Mouse (Mus musculus) embryonic facial prominence, embryonic 10.5 days (tissue): ENCODE results near the gene Amy1. TPM values are rescaled to one million over a fixed set of nuclear protein-coding genes. Genes with fewer than 3 reads are reported as not detected.
"Not testable (repeated sequence)": the region's sequence is repeated elsewhere in the genome, so short reads cannot be mapped to it uniquely, and the experiment has no call there.

Experiments
- DNase-seq: peaks from one replicate; pipeline ENCODE4 v3.0.0-alpha.2; 2017; ENCODE audit warnings: low spot score
- H3K27ac ChIP-seq: fragments of 300-500 bp; sonication (generic); replicated peaks from 2 replicates; pipeline ENCODE4 v1.5.1; 2016; ENCODE audit warnings: mild to moderate bottlenecking
- H3K27me3 ChIP-seq: fragments of 300-500 bp; sonication (generic); replicated peaks from 2 replicates; pipeline ENCODE4 v1.6.1; 2016; ENCODE audit warnings: low read depth, mild to moderate bottlenecking; ENCODE audit not compliant: poor library complexity, severe bottlenecking
- H3K36me3 ChIP-seq: fragments of 300-500 bp; sonication (generic); replicated peaks from 2 replicates; pipeline ENCODE4 v1.6.1; 2016; ENCODE audit warnings: mild to moderate bottlenecking, moderate library complexity
- H3K4me1 ChIP-seq: fragments of 300-500 bp; sonication (generic); 2 replicates; pipeline ENCODE4 v1.6.1; 2016
- H3K4me3 ChIP-seq: fragments of 300-500 bp; sonication (generic); 2 replicates; pipeline ENCODE4 v1.5.1; 2016; ENCODE audit warnings: mild to moderate bottlenecking, moderate library complexity
- H3K9me3 ChIP-seq: fragments of 300-500 bp; sonication (generic); 2 replicates; pipeline ENCODE4 v1.6.1; 2016; ENCODE audit warnings: mild to moderate bottlenecking
- WGBS: fragments of 180-500 bp; shearing (Covaris S2); methylation state at CpG from one replicate; pipeline ENCODE4 v1.1.7; 2016; 5-methylcytosine and 5-hydroxymethylcytosine counted together
- polyA plus RNA-seq: library from polyadenylated mRNA; unstranded; fragments of >200 nt; fragmentation: Nextera tagmentation; extraction: Ambion mirVana; gene quantifications from 2 replicates; pipeline ENCODE4 v1.2.1, GENCODE M21; 2016

Amy1 gene
- 0.27 and 0.48 TPM in 2 replicates for polyA plus RNA-seq

DNA sequence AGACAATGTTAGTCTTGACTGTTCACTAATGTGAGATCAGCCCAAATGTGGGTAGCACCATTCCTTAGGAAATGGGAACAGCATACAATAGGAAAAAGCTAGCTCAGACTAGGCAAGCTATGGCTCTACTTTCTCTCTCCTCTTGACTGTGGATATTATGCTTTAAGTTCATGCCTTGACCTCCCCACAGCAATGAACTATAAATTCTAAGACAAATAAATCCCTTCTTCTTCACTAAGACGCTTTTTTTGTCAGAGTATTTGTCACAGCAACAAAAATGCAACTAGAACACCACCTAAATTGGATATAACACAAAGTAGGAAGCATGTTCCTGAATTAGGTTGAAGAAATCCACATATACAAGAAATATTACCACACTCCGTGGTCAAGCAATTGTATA is at the start of gene Amy1:
Amy1 (minus strand) TSS at position 101 of the 400 bp plus-strand sequence.
- no peak for DNase-seq
- peaks cover 76% of the 10 kb centered on the region for H3K36me3 ChIP-seq
- H3K27me3 ChIP-seq = no peaks in the 10 kb centered on the region

DNA sequence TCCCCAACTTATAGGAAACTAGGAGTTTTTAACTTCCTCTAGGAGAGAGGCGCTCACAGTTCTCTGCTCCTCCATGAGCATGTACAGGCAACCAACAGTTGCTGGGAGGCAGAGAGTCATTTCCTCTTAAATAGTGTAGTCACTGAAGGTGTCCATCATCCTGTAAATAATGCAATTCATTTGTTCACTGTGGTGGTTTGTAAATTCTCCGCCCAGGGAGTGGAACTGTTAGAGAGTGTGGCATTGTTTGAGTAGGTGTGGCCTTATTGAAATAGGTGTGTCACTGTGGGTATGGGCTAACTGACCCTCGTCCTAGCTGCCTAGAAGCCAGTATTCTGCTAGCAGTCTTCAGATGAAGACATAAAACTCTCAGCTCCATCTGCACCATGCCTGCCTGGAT is 47.8 kb upstream of the Amy1 start:
- no peak for DNase-seq
- WGBS = 82% methylated on average over 3 of the region's 3 CpGs
- H3K9me3 ChIP-seq = no peaks in the 10 kb centered on the region
- no peak overlapping the region for H3K27ac ChIP-seq
- H3K4me3 ChIP-seq = no peak overlapping the region
- no peaks in the 10 kb centered on the region for H3K4me1 ChIP-seq
- H3K36me3 ChIP-seq = no peaks in the 10 kb centered on the region
- H3K27me3 ChIP-seq = no peaks in the 10 kb centered on the region

More for the DNA sequence above, at the start of gene Amy1:
- no peaks in the 10 kb centered on the region for H3K4me1 ChIP-seq
- no peak within 1 kb of the TSS for H3K4me3 ChIP-seq
- H3K27ac ChIP-seq = no peak within 1 kb of the TSS
- WGBS = 86% methylated on average over 2 of the region's 2 CpGs
- no peaks in the 10 kb centered on the region for H3K9me3 ChIP-seq

DNA sequence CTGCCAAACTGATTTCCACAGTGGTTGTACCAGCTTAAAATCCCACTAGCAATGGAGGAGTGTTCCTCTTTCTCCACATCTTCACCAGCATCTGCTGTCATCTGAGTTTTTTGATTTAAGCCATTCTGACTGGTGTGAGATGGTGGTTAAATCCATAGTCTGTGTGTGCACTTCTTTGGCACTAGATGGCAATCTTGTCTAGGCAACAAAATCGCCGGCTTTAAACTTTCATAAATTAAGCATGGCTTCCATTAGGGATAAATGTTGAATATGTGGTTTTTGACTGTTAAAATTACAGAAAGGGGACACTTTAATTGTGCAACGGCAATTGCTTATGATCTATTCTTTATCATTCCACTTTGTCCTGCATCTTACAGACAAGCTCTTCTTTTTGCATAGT is 44.9 kb upstream of the Amy1 start:
- H3K9me3 ChIP-seq, DNase-seq, H3K4me1 ChIP-seq, H3K36me3 ChIP-seq, H3K4me3 ChIP-seq, H3K27me3 ChIP-seq, H3K27ac ChIP-seq: not testable (repeated sequence)
- 55% methylated on average over 3 of the region's 3 CpGs for WGBS

DNA sequence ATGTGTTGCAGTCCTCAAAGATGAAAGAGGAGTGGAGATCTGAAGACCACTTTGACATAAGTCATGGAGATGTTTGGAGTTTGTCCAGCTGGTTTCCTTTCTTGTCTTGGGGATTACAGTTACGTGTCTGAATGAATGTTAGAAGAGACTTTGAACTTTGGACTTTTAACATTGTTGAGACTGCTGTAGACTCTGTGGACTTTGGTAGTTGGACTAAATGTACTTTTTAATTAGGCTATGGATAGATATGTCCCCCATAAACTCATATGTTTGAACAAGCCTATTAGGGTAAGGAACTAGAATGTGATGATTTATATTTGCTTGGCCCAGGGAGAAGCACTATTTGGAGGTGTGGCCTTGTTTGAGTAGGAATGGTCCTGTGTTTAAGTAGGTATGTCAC is 33.0 kb upstream of the Amy1 start:
- Histone ChIP-seq H3K36me3 (no peaks in the 10 kb centered on the region), H3K9me3 (no peaks in the 10 kb centered on the region), H3K4me1 (no peaks in the 10 kb centered on the region), H3K4me3 (no peak overlapping the region), H3K27me3 (no peaks in the 10 kb centered on the region), H3K27ac (no peak overlapping the region)
- DNase-seq = no peak
- 91% methylated on average over 1 of the region's 1 CpGs for WGBS

DNA sequence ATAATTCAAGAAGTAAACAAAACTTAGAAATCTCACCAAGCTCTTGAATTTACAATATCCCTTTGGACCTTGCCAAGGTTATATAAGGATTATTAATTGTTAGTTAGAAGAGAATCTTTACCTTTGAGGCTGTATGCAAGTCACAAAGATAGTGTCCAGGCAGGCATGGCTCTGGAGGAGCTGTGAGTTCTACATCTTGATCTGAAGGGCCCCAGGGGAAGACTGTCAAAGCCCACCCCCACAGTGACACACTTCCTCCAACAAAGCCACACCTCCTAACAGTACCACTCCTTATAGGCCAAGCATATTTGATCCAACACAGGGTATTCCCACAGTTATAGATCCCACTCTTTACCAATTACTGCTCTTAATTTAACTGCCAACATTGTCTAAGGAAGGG is 27.7 kb upstream of the Amy1 start:
- Histone ChIP-seq H3K27me3 (no peaks in the 10 kb centered on the region), H3K36me3 (no peaks in the 10 kb centered on the region), H3K4me3 (no peak overlapping the region), H3K9me3 (no peaks in the 10 kb centered on the region), H3K4me1 (peaks cover 4% of the 10 kb centered on the region), H3K27ac (no peak overlapping the region)
- DNase-seq = no peak

DNA sequence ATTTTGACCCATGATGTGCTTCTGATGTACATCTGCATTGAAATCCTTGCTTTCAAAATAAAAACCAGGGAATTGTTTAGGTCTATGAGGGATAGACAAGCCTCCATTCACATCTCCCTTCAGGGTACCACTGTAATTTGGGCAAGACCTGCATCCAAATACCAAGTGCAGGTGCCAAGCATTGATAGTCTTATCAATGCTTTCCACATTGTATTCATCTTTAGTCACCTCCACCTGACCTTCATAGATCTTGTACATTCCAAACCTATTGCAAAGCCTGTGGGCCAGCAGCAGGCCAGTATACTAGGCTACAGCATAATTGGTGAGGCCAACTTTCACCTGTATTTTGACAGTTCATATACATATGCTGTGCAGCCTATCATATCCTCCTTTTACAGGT is 25.1 kb upstream of the Amy1 start:
- DNase-seq = no peak
- H3K27me3 ChIP-seq = no peaks in the 10 kb centered on the region

DNA sequence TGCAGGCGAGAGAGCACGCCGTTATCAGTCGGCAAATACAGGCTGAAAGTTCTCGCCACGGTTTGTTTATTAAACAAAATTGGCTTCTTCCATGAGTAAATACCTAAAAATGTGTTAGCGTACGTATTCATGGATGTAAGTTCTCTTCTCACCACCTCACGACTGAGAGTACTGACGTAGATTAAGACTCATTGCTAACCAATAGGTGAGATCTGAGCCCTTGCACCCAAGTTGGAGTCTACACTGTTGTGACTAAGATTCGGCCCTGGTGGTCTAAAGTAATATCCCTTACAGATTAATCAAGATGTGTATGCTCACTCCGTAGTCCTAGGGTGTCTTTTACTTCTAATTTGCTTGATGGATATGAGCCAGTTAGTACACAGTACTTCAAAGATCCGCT is 24.1 kb upstream of the Amy1 start:
- no peaks in the 10 kb centered on the region for H3K9me3 ChIP-seq
- DNase-seq = no peak
- peaks cover 23% of the 10 kb centered on the region for H3K36me3 ChIP-seq
- H3K4me3 ChIP-seq = peak overlapping the region; percentile 81
- peak overlapping the region; percentile 98 for H3K27ac ChIP-seq
- peaks cover 4% of the 10 kb centered on the region for H3K4me1 ChIP-seq
- WGBS = 22% methylated on average over 13 of the region's 13 CpGs
- H3K27me3 ChIP-seq = no peaks in the 10 kb centered on the region

More for the DNA sequence above, 25.1 kb upstream of the Amy1 start:
- no peaks in the 10 kb centered on the region for H3K9me3 ChIP-seq
- peaks cover 14% of the 10 kb centered on the region for H3K36me3 ChIP-seq
- no peak overlapping the region for H3K27ac ChIP-seq
- peaks cover 4% of the 10 kb centered on the region for H3K4me1 ChIP-seq
- H3K4me3 ChIP-seq = no peak overlapping the region

- DNase-seq = peak; percentile 96
- WGBS = under 1% methylated on average over 70 of the region's 70 CpGs
- peaks cover 4% of the 10 kb centered on the region for H3K4me1 ChIP-seq
- peak within 1 kb of the TSS; percentile 98 for H3K27ac ChIP-seq
- no peaks in the 10 kb centered on the region for H3K27me3 ChIP-seq
- peaks cover 28% of the 10 kb centered on the region for H3K36me3 ChIP-seq
- peak within 1 kb of the TSS; percentile 81 for H3K4me3 ChIP-seq
- H3K9me3 ChIP-seq = no peaks in the 10 kb centered on the region
Observed at GRCm38 (mm10) chr3:113629606-113630359, 23.3 kb upstream of the Amy1 start, which contains the start of gene Rnpc3. Rnpc3 (minus strand) TSS chr3:113630149.

DNA sequence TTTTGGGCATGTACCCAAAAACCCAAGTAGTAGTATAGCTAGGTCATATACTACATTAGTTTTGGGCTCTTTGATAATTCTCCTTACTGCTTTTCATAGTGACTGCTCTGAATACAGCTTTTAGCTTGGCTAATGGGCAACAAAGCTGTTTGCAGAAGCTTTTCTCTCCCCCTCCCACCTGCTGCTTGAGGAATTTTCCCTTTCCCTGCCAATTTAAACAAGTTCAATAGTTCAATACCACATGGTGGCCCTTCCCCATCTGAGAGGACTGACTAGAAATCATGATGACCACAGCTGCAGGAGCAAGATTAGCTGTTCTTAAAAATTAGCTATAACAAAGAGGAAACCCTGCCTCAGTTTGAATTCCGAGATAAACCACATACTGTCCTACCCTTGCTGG is 15.7 kb downstream of the Amy1 start:
- Histone ChIP-seq H3K36me3 (peaks cover 6% of the 10 kb centered on the region), H3K9me3 (no peaks in the 10 kb centered on the region), H3K27ac (no peak overlapping the region), H3K4me1 (no peaks in the 10 kb centered on the region), H3K4me3 (no peak overlapping the region), H3K27me3 (no peaks in the 10 kb centered on the region)
- DNase-seq = no peak
- 78% methylated on average over 1 of the region's 1 CpGs for WGBS

DNA sequence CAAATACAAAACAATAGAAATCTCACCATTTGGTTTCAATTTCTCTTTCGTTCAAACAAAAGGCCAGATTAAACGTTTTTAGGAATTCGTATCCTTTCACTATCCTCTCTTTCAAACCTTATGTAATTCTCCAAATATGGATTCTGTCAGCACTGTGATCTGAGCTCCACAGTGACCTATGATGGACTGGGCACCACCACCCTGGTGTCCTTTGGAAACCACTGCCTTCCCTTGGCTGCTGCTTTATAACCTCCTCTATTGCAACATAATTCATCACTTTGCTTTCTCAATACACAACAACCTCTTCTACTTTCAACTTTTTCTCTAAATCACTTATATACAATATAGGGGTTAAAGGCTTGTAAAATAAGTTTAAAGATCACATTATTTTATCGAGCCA is 31.9 kb downstream of the Amy1 start:
- Histone ChIP-seq H3K4me3 (no peak overlapping the region), H3K36me3 (no peaks in the 10 kb centered on the region), H3K9me3 (no peaks in the 10 kb centered on the region), H3K4me1 (no peaks in the 10 kb centered on the region), H3K27me3 (no peaks in the 10 kb centered on the region), H3K27ac (no peak overlapping the region)
- DNase-seq = no peak
- WGBS = 83% methylated on average over 4 of the region's 4 CpGs

DNA sequence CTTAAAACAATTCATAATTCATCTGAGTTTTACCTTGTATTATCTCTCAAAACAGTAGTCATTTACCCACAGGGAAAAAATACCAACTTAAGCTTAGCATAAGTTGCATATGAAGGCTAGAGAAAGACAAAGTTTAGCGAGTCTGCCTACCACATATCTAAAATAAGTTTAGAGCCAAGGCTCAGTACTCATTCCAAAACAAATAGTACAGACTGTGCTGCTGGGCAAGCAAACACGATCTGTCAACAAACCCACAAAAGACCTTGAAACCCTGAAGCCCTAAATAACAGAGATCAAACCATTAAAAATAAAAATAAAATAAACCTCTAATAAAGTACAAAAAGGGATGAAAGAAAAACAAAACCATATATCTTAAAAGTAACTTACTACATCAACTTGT is 32.4 kb downstream of the Amy1 start:
- no peak for DNase-seq
- no peaks in the 10 kb centered on the region for H3K9me3 ChIP-seq
- no peaks in the 10 kb centered on the region for H3K27me3 ChIP-seq
- H3K27ac ChIP-seq = no peak overlapping the region
- no peaks in the 10 kb centered on the region for H3K36me3 ChIP-seq
- H3K4me1 ChIP-seq = no peaks in the 10 kb centered on the region
- 84% methylated on average over 2 of the region's 2 CpGs for WGBS
- no peak overlapping the region for H3K4me3 ChIP-seq

- H3K4me3 ChIP-seq = no peak overlapping the region
- H3K4me1 ChIP-seq = no peaks in the 10 kb centered on the region
- DNase-seq = no peak
- no peaks in the 10 kb centered on the region for H3K27me3 ChIP-seq
- WGBS = 90% methylated on average over 3 of the region's 3 CpGs
- no peak overlapping the region for H3K27ac ChIP-seq
- H3K9me3 ChIP-seq = peaks cover 3% of the 10 kb centered on the region; the same call in 1 of the 2 replicates
- H3K36me3 ChIP-seq = no peaks in the 10 kb centered on the region
Observed at GRCm38 (mm10) chr3:113572158-113572557, 34.3 kb downstream of the Amy1 start.

GRCm38 (mm10) chr3:113539692-113540091 is 66.8 kb downstream of the Amy1 start:
- no peak for DNase-seq
- Histone ChIP-seq H3K36me3 (no peaks in the 10 kb centered on the region), H3K4me1 (0 out of 2 replicates have a peak, but pooled peaks cover 7% of the 10 kb centered on the region), H3K27me3 (no peaks in the 10 kb centered on the region), H3K4me3 (no peak overlapping the region), H3K9me3 (no peaks in the 10 kb centered on the region), H3K27ac (no peak overlapping the region)
